Mouse (Mus musculus): Measurements from ENCODE around the gene B4galt2.

DNA sequence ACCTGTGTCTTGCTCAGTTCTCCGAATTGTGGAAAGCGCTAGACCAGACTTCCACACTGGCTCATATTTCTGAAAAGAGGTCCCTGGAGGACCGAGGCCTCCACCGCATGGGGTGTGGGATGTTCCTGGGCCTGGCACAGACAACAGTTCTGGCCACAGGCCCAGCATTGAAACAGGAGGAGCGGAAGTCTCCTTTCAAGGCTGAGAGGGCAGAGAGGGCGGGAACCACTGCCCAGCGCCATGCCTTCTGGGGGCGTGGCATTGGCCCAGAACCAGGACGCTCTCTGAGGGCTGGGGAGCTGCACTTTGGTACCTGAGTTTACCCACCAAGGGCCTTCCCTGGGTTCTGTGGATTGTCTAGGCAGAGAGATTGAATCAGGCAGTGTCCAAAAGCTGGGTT is 17.2 kb downstream of the B4galt2 start:
- TF ChIP-seq CTCF (IDR thresholded peaks at IDR 0.05; ENCODE audit: extremely low read depth, insufficient read depth, insufficient read length, insufficient replicate concordance): no peak
- TF ChIP-seq POLR2A (IDR thresholded peaks at IDR 0.05; ENCODE audit: low read depth, low read length): no peak
